Mouse (Mus musculus): Measurements from ENCODE around the gene Zc3h14. TPM values are rescaled to one million over a fixed set of nuclear protein-coding genes. Genes with fewer than 3 reads are reported as not detected.

Zc3h14 gene
- 100 to 1,000 TPM; 131 to 139 TPM for polyA plus RNA-seq (2017; shearing (Covaris generic))

DNA sequence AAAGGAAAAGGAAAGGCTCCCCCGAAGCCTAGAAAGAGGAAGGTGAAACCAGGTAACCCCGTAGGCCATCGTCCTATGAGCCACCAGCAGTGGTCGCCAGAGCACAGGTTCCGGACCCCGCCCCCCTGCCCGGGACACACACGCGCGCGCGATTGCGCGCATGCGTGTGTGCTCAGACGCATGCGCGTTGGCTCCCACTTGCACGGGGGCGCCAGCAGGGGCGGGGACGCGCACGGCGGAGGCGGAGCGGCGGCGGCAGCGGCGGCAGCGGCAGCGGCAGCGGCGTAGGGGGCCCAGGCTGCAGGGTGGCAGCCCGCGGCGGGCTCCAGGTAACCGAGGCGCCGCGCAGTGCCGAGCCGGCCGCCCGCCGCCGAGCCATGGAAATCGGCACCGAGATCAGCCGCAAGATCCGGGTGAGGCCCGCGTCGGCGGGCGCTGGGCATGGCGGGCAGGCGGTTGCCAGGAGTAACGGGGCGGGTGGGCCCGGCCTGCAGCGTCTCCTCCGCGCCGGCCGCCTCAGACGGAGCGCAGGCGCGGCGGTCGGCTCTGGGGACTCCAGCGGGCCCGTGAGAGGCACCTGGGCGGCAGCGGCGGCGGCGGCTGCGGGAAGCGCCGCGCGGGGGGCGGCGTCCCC is at the start of gene Zc3h14:
TSS of gene Zc3h14 (plus strand) at position 219 of the 634 bp plus-strand sequence.

DNA sequence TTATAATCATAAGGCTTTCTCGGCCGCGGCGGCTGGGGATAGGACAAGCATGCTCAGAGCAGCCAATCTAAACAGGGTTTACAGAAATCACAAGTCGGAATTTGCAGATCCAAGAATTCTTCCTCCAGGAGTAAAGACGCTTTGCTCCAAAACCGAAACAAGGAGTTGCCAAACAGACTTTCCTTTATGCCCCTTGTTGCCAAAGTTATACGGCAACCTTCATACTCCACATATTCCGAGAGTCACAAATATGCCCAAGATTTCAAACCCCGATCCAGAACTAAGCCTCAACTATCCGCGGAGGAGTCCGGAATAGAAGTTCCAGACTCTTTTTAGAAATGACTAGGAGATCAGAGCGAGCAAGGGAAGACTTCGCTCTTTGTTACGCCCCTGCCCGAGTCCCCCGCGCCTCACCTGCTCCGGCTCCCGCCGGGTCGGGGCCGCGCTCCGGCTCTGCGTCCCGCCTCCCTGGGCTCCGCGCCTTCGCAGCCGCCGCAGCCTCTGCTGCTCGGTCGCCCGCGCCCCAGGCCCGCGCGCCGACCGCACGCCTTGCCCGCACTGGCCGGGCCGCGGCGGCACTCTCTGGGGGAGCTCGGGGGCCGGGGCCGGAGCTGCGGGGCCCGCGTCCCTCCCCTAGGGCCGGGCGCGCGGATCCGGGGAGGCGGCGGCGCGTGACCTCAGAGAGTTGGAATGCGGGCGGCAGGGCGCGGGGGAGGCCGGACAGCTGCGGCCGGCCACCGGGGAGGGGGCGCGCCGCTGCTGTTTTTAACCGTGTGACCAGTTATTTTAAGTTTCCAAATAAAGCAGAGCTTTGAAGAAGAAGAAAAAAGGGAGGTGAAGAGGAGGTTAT is 9.6 kb upstream of the Zc3h14 start, which contains the start of gene Ptpn21:
TSS of gene Ptpn21 (minus strand) at position 455 of the 850 bp plus-strand sequence.

Other genes starting within 250 kb of the Zc3h14 start
- gene Kcnk10, start 168.7 kb upstream of the Zc3h14 start, polyA plus RNA-seq (2017; shearing (Covaris generic)): 1 to 10 TPM in 1 of 2 experiments, under 1 TPM in 1; 0.40 to 2.0 TPM
- 1 to 10 TPM; 1.1 to 5.3 TPM for gene Spata7, start 118.8 kb upstream of the Zc3h14 start, polyA plus RNA-seq (2017; shearing (Covaris generic))
- 1 to 10 TPM; 1.9 to 5.0 TPM for gene Ptpn21, start 9.6 kb upstream of the Zc3h14 start, polyA plus RNA-seq (2017; shearing (Covaris generic))
- gene Eml5, start 154.5 kb downstream of the Zc3h14 start, polyA plus RNA-seq (2017; shearing (Covaris generic)): 10 to 100 TPM in 1 of 2 experiments, 1 to 10 TPM in 1; 5.4 to 15.8 TPM
- gene Ttc8, start 173.6 kb downstream of the Zc3h14 start, polyA plus RNA-seq (2017; shearing (Covaris generic)): 1 to 10 TPM; 1.8 to 2.4 TPM

All from inflammation-experienced regulatory T-cells (primary cell).